Comparison of ENCODE assay signal across 23 mouse cellular contexts in genomic region chr11:22573802-22574201, GRCm38 (mm10).
A peak's percentile ranks its signal among the peaks of the same experiment; 100 is the strongest.
DNase-seq lines count a peak whose midpoint lies in the region; ATAC-seq and TF ChIP-seq lines count a peak whose summit lies in the region.
"Had no signal": no experiment of that assay in that cellular context is flagged by ENCODE, and none has a peak within 500 bp of the region (broad histone marks: within the 10 kb centered on the region; RNA-seq: fewer than 3 reads in every experiment).

No protein-coding gene starts in this region.

- no peak overlapping the region for H3K4me2 ChIP-seq in kidney, embryonic 14.5 days (replicated peaks; ENCODE audit: low read depth, low read length)
- no peak overlapping the region for H3K4me2 ChIP-seq in lung, embryonic 14.5 days
- H3K4me2 ChIP-seq in lung, postnatal 0 days (replicated peaks; ENCODE audit: low read depth, low read length), result no peak overlapping the region
- no peak overlapping the region for H3K4me2 ChIP-seq in midbrain, embryonic 11.5 days
- H3K4me2 ChIP-seq in midbrain, embryonic 13.5 days (replicated peaks), result no peak overlapping the region
- H3K4me2 ChIP-seq: embryonic facial prominence, embryonic 15.5 days had no signal

- TF ChIP-seq EP300 in lung, postnatal 0 days (IDR thresholded peaks at IDR 0.05), result no peak

- WGBS in kidney, embryonic 14.5 days, result 68% methylated on average over 3 of the region's 3 CpGs
- WGBS in lung, embryonic 14.5 days, result 68% methylated on average over 3 of the region's 3 CpGs
- 60% methylated on average over 3 of the region's 3 CpGs for WGBS in lung, postnatal 0 days
- 74% methylated on average over 3 of the region's 3 CpGs for WGBS in midbrain, embryonic 11.5 days
- WGBS in midbrain, embryonic 13.5 days, result 80% methylated on average over 3 of the region's 3 CpGs

- no peaks in the 10 kb centered on the region for H3K4me1 ChIP-seq in kidney, embryonic 14.5 days (ENCODE audit: control insufficient read depth, insufficient read depth, low read length)
- no peaks in the 10 kb centered on the region for H3K4me1 ChIP-seq in lung, embryonic 14.5 days (ENCODE audit: insufficient read depth)
- H3K4me1 ChIP-seq in lung, postnatal 0 days (ENCODE audit: insufficient read depth, low read depth, low read length), result no peaks in the 10 kb centered on the region
- no peaks in the 10 kb centered on the region for H3K4me1 ChIP-seq in midbrain, embryonic 11.5 days (ENCODE audit: control insufficient read depth, insufficient read depth, low read length)
- no peaks in the 10 kb centered on the region for H3K4me1 ChIP-seq in midbrain, embryonic 13.5 days (replicated peaks)
- H3K4me1 ChIP-seq: embryonic facial prominence, embryonic 15.5 days; forebrain, embryonic 10.5 days had no signal

- no peak for ATAC-seq in kidney, embryonic 14.5 days (ENCODE audit: low FRiP score, low TSS enrichment)
- no peak for ATAC-seq in lung, embryonic 14.5 days (ENCODE audit: insufficient read depth)
- no peak for ATAC-seq in lung, postnatal 0 days
- no peak for ATAC-seq in midbrain, embryonic 11.5 days (ENCODE audit: low FRiP score)
- no peak for ATAC-seq in midbrain, embryonic 13.5 days
- ATAC-seq: CD4-positive, CD25-positive, alpha-beta regulatory T cell, adult 4 months; forebrain, embryonic 14.5 days had no signal

- peak; percentile 88 for DNase-seq in heart, adult 11 months
- no peak for DNase-seq in heart, postnatal 25 days (ENCODE audit: low spot score)
- peak; percentile 21 for DNase-seq in kidney, postnatal 10 days
- DNase-seq in lung, embryonic 14.5 days, result peak; percentile 26
- DNase-seq in lung, postnatal 0 days (ENCODE audit: low spot score), result no peak
- peak; percentile 23 for DNase-seq in midbrain, embryonic 11.5 days (ENCODE audit: low spot score, missing footprints)
- DNase-seq: adrenal gland, postnatal 10 days; B cell, adult 2 months; cerebellum, adult 11 months; cerebellum, adult 8-10 months; cerebellum, postnatal 14 days; embryo, embryonic 11 days; gastrocnemius, postnatal 36 days; heart, postnatal 36 days had no signal

- no peaks in the 10 kb centered on the region for H3K27me3 ChIP-seq in kidney, embryonic 14.5 days (ENCODE audit: control insufficient read depth, insufficient read depth, low read length)
- H3K27me3 ChIP-seq in lung, embryonic 14.5 days (ENCODE audit: insufficient read depth, low read length), result no peaks in the 10 kb centered on the region
- no peaks in the 10 kb centered on the region for H3K27me3 ChIP-seq in lung, postnatal 0 days (replicated peaks; ENCODE audit: insufficient read depth, low read length)
- no peaks in the 10 kb centered on the region for H3K27me3 ChIP-seq in midbrain, embryonic 11.5 days (ENCODE audit: control insufficient read depth, insufficient read depth, low read length)
- H3K27me3 ChIP-seq in midbrain, embryonic 13.5 days, result no peaks in the 10 kb centered on the region
- H3K27me3 ChIP-seq: embryonic facial prominence, embryonic 15.5 days had no signal

- no peaks in the 10 kb centered on the region for H3K9me3 ChIP-seq in kidney, embryonic 14.5 days (ENCODE audit: control insufficient read depth, low read length)
- H3K9me3 ChIP-seq in lung, embryonic 14.5 days (ENCODE audit: low read depth, low read length), result no peaks in the 10 kb centered on the region
- H3K9me3 ChIP-seq in lung, postnatal 0 days (ENCODE audit: low read length), result no peaks in the 10 kb centered on the region
- H3K9me3 ChIP-seq in midbrain, embryonic 11.5 days (ENCODE audit: control insufficient read depth, low read length), result no peaks in the 10 kb centered on the region
- no peaks in the 10 kb centered on the region for H3K9me3 ChIP-seq in midbrain, embryonic 13.5 days
- H3K9me3 ChIP-seq: embryonic facial prominence, embryonic 15.5 days; forebrain, embryonic 10.5 days; G1E had no signal

- intact Hi-C loops in heart, postnatal 25 days (cut with DNase I), result no loop called here

- no peaks in the 10 kb centered on the region for H3K36me3 ChIP-seq in kidney, embryonic 14.5 days (ENCODE audit: control insufficient read depth, insufficient read depth, low read length)
- no peaks in the 10 kb centered on the region for H3K36me3 ChIP-seq in lung, embryonic 14.5 days (ENCODE audit: insufficient read depth)
- H3K36me3 ChIP-seq in lung, postnatal 0 days (ENCODE audit: insufficient read depth, low read length), result no peaks in the 10 kb centered on the region
- no peaks in the 10 kb centered on the region for H3K36me3 ChIP-seq in midbrain, embryonic 11.5 days (ENCODE audit: control insufficient read depth, insufficient read depth, low read length)
- H3K36me3 ChIP-seq in midbrain, embryonic 13.5 days, result no peaks in the 10 kb centered on the region
- H3K36me3 ChIP-seq: embryonic facial prominence, embryonic 15.5 days; forebrain, embryonic 10.5 days; G1E; heart, embryonic 10.5 days had no signal

- H3K27ac ChIP-seq in kidney, embryonic 14.5 days (ENCODE audit: low read depth, low read length), result no peak overlapping the region
- no peak overlapping the region for H3K27ac ChIP-seq in lung, embryonic 14.5 days (ENCODE audit: low read depth)
- H3K27ac ChIP-seq in lung, postnatal 0 days (ENCODE audit: low read length), result no peak overlapping the region
- no peak overlapping the region for H3K27ac ChIP-seq in midbrain, embryonic 11.5 days (ENCODE audit: low read depth, low read length)
- H3K27ac ChIP-seq in midbrain, embryonic 13.5 days, result no peak overlapping the region
- H3K27ac ChIP-seq: embryonic facial prominence, embryonic 15.5 days; forebrain, embryonic 10.5 days; heart, embryonic 10.5 days had no signal

- no peak overlapping the region for H3K9ac ChIP-seq in kidney, embryonic 14.5 days (ENCODE audit: low read depth, low read length)
- no peak overlapping the region for H3K9ac ChIP-seq in lung, embryonic 14.5 days
- H3K9ac ChIP-seq in lung, postnatal 0 days (replicated peaks; ENCODE audit: low read depth), result no peak overlapping the region
- no peak overlapping the region for H3K9ac ChIP-seq in midbrain, embryonic 11.5 days (ENCODE audit: low read length)
- no peak overlapping the region for H3K9ac ChIP-seq in midbrain, embryonic 13.5 days (replicated peaks)
- H3K9ac ChIP-seq: embryonic facial prominence, embryonic 15.5 days had no signal

- TF ChIP-seq CTCF in lung, embryonic 14.5 days (IDR thresholded peaks at IDR 0.05; ENCODE audit: low read depth), result no peak
- no peak for TF ChIP-seq CTCF in lung, postnatal 0 days (IDR thresholded peaks at IDR 0.05)

- H3K4me3 ChIP-seq in kidney, embryonic 14.5 days (ENCODE audit: low read length), result no peak overlapping the region
- no peak overlapping the region for H3K4me3 ChIP-seq in lung, embryonic 14.5 days (ENCODE audit: low read depth, low read length)
- no peak overlapping the region for H3K4me3 ChIP-seq in lung, postnatal 0 days (ENCODE audit: low read depth, low read length)
- H3K4me3 ChIP-seq in midbrain, embryonic 11.5 days (ENCODE audit: low read depth, low read length), result no peak overlapping the region
- H3K4me3 ChIP-seq in midbrain, embryonic 13.5 days (replicated peaks), result no peak overlapping the region
- H3K4me3 ChIP-seq: embryonic facial prominence, embryonic 15.5 days; erythroblast, embryonic 14.5 days; forebrain, embryonic 10.5 days; heart, embryonic 10.5 days had no signal

Comparison
In these comparisons a context has a peak if more than half of its experiments do, and no peak if none do; other contexts are left out.
1. DNase-seq: peak in heart, adult 11 months (single experiment), kidney, postnatal 10 days (single experiment), lung, embryonic 14.5 days (single experiment) and midbrain, embryonic 11.5 days (single experiment); none in heart, postnatal 25 days (single experiment) and lung, postnatal 0 days (single experiment).